Mouse (Mus musculus): ENCODE measurements around the gene Nps. TPM values are rescaled to one million over a fixed set of nuclear protein-coding genes. Genes with fewer than 3 reads are reported as not detected.

Nps gene
- polyA plus RNA-seq, 1 experiment from 2014 or later: 0.25 TPM

DNA sequence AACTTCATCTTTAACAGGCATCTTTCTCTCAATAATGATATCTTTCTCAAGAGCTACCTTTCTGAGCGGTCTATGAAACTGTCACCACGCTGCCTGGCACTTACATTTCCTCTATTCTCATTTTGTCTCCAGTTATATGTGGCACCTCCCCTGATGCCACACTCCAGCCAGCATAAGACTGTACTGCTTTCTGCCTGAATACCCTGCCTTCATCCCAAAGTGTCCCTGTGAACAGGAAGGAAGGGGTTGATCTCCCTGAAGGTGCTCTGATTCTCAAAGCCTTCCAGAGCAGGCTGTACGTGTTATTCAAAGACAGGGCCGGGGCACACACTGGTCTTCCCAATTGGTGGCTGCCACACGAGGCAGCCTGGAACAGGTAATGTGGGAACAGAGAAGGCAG lies 12.1 kb upstream of the Nps start:
- ATAC-seq (ENCODE audit: insufficient number of reproducible peaks, insufficient read depth, low FRiP score, low TSS enrichment, low read depth): no peak
- H3K4me1 ChIP-seq: no peaks in the 10 kb centered on the region
- H3K4me3 ChIP-seq: no peak overlapping the region
- H3K9me3 ChIP-seq: no peaks in the 10 kb centered on the region
- H3K4me2 ChIP-seq: no peak overlapping the region
- no peaks in the 10 kb centered on the region for H3K36me3 ChIP-seq
- 82% methylated on average over 5 of the region's 5 CpGs for WGBS
- no peak overlapping the region for H3K9ac ChIP-seq
- H3K27ac ChIP-seq: no peak overlapping the region
- no peaks in the 10 kb centered on the region for H3K27me3 ChIP-seq

DNA sequence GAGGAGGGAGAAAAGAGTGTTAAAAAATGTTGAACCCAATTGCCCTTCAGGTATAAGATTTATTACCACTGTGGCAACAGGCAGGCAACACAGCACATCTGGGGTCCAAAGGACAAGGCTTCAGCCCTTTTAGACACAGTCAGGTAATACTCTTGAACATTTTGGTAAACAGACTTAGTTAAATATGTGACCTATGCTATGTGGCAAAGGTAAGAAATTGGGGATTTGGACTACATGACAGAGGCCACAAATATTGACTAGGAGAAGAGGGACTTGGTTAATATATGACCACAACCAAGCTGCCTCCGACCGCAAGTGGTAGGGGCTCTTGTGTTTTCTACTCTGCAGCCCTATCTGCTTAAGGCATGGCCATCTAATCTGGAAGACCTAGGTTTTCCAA lies 5.3 kb upstream of the Nps start:
- Histone ChIP-seq H3K9me3 (0 out of 2 replicates have a peak, but pooled peaks cover 3% of the 10 kb centered on the region), H3K36me3 (no peaks in the 10 kb centered on the region), H3K9ac (no peak overlapping the region), H3K27ac (no peak overlapping the region), H3K27me3 (no peaks in the 10 kb centered on the region), H3K4me3 (no peak overlapping the region), H3K4me2 (no peak overlapping the region), H3K4me1 (no peaks in the 10 kb centered on the region)
- no peak for ATAC-seq (ENCODE audit: insufficient number of reproducible peaks, insufficient read depth, low FRiP score, low TSS enrichment, low read depth)
- 98% methylated on average over 2 of the region's 2 CpGs for WGBS

DNA sequence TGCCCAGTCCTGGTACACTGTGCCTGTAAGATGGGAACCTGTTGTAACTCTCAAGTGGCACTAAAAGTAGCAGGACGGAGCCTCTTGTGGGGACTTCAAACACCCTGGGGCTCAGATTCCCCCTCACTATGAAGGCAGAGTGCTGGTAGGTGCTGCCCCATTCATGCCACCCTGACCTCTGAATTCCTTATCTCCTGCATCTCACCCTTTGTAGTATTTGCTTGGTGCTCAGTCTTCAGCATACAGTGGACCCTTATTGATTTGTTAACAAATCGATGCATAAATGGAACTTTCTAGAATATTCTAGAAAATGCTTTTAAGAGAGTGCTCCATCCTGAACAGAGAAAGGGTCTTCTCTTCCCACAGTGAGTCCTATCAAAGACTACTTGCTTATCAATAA lies 4.1 kb upstream of the Nps start:
- no peak overlapping the region for H3K27ac ChIP-seq
- H3K9ac ChIP-seq: no peak overlapping the region
- WGBS: 92% methylated on average over 2 of the region's 2 CpGs
- H3K4me2 ChIP-seq: no peak overlapping the region
- H3K4me3 ChIP-seq: no peak overlapping the region
- no peaks in the 10 kb centered on the region for H3K4me1 ChIP-seq
- no peak for ATAC-seq (ENCODE audit: insufficient number of reproducible peaks, insufficient read depth, low FRiP score, low TSS enrichment, low read depth)
- H3K36me3 ChIP-seq: no peaks in the 10 kb centered on the region
- H3K9me3 ChIP-seq: 0 out of 2 replicates have a peak, but pooled peaks cover 3% of the 10 kb centered on the region
- no peaks in the 10 kb centered on the region for H3K27me3 ChIP-seq

DNA sequence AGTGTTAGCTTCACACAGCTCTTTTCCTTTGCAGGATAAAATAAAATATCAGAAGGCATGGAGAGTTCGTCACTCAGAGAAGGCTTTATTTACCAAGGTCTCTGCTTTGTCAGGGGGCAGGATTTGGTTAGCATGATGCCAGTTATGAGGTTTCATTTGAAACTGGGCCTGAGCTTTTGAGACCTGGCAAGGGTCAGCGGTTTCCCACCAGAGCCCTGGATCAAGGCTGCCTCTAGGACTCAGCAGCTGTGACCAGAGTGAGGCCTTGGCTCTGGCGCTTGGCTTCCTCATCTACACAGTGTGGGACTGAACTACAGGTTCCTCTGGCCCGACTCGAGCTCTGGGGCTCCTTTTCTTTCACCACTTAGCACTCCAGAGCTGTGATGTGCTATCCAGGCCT lies 12.5 kb downstream of the Nps start:
- H3K4me2 ChIP-seq: no peak overlapping the region
- no peak overlapping the region for H3K27ac ChIP-seq
- no peak overlapping the region for H3K4me3 ChIP-seq
- no peaks in the 10 kb centered on the region for H3K4me1 ChIP-seq
- H3K9me3 ChIP-seq: no peaks in the 10 kb centered on the region
- 84% methylated on average over 5 of the region's 5 CpGs for WGBS
- no peak overlapping the region for H3K9ac ChIP-seq
- no peaks in the 10 kb centered on the region for H3K36me3 ChIP-seq
- H3K27me3 ChIP-seq: no peaks in the 10 kb centered on the region
- ATAC-seq (ENCODE audit: insufficient number of reproducible peaks, insufficient read depth, low FRiP score, low TSS enrichment, low read depth): no peak

DNA sequence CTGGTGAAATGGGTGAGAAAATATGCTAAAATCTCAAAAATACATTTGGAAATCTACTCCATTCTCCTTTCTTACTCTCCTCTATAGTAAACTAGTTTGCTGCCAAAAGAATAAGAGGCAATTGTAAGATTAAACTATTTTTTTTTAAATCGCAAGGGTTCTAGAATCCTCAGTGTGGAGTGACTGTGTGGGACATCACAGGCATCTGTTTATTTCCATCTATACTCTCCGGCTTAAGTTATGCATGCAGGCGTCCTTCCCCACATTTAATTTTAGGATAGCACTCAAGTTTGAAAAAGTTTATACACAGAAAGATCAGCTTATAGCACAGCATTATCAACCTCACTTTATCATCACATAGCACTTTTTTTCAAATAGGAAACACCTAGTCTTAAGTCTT lies 24.7 kb downstream of the Nps start:
- 91% methylated on average over 3 of the region's 3 CpGs for WGBS
- no peak overlapping the region for H3K9ac ChIP-seq
- ATAC-seq (ENCODE audit: insufficient number of reproducible peaks, insufficient read depth, low FRiP score, low TSS enrichment, low read depth): no peak

DNA sequence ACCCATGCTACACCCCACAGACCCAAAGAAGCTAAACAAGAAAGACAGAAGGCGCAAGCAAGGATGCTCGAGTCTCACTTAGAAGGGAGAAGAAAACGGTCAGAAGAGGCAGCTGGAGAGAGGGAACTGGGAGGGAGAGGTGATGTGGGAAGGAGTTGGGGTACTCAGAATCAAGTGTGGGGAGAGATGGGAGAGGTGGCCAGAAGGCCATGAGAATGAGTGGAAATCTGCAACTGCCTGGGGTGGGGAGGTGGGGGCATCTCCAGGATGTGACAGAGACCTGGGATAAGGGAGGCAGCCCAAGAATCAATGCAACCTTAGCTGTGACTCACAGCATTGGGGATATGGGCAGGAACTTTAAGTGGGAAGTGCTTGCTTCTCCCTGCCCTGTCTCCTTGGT lies 31.5 kb downstream of the Nps start:
- Histone ChIP-seq H3K27ac (no peak overlapping the region), H3K36me3 (no peaks in the 10 kb centered on the region), H3K9ac (no peak overlapping the region), H3K4me3 (no peak overlapping the region), H3K9me3 (no peaks in the 10 kb centered on the region), H3K4me2 (no peak overlapping the region), H3K27me3 (no peaks in the 10 kb centered on the region), H3K4me1 (no peaks in the 10 kb centered on the region)
- no peak for ATAC-seq (ENCODE audit: insufficient number of reproducible peaks, insufficient read depth, low FRiP score, low TSS enrichment, low read depth)
- WGBS: 88% methylated on average over 3 of the region's 3 CpGs

More for the DNA sequence above, 24.7 kb downstream of the Nps start:
- Histone ChIP-seq H3K36me3 (no peaks in the 10 kb centered on the region), H3K27me3 (no peaks in the 10 kb centered on the region), H3K27ac (no peak overlapping the region), H3K4me3 (no peak overlapping the region), H3K4me1 (no peaks in the 10 kb centered on the region), H3K9me3 (no peaks in the 10 kb centered on the region), H3K4me2 (no peak overlapping the region)

DNA sequence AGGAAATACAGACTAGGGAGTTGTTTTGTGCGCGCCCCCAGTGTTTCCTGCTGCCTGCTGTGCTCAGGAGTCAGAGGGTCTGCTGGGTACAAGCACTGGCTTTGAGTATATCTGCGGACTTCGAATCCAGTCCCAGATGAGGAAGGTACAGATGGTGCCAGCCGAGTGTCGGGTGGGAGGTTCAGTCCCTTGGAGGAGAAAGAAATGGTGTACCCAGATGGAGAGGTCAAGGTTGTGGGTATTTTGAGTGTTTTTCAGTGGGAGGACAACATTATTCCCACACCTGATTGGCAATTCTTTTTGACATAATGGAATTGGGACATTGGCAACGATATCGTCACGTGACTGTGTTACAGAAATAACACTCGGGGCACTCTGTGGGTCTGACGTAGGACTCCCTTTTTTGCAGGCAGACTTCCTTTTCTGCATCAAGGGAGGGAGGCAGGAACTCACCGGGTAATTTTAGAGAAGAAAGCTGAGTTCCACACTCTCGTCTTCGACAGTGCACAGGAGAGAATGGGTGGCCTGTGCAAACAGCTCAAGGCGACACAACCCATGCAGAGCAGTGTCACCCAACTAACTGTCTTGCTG lies 33.2 kb downstream of the Nps start:
- Histone ChIP-seq H3K27me3 (no peaks in the 10 kb centered on the region), H3K4me1 (no peaks in the 10 kb centered on the region), H3K4me2 (no peak overlapping the region), H3K9ac (no peak overlapping the region), H3K27ac (no peak overlapping the region), H3K9me3 (no peaks in the 10 kb centered on the region), H3K4me3 (no peak overlapping the region), H3K36me3 (no peaks in the 10 kb centered on the region)
- ATAC-seq (ENCODE audit: insufficient number of reproducible peaks, insufficient read depth, low FRiP score, low TSS enrichment, low read depth): no peak
- WGBS: 82% methylated on average over 15 of the region's 15 CpGs

DNA sequence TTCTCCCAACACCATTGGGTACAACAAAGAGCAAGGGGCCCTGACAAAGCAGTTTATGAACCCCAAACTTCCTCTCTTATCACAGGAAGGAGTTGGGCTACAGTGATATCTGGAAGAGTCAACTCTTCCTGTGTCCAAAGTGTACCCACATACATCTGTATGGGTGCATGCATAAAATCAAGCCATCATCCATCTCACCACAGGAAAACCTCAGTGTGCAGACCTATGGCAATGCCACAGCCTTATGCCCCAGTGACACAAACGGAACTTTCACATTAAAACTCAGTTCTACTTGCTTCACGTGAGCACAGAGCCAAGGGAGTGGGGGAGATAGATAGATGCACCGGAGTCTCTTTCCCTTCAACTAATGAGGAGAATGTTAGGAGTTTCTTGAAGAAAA lies 36.0 kb downstream of the Nps start:
- H3K4me2 ChIP-seq: no peak overlapping the region
- no peaks in the 10 kb centered on the region for H3K4me1 ChIP-seq
- no peaks in the 10 kb centered on the region for H3K9me3 ChIP-seq
- ATAC-seq (ENCODE audit: insufficient number of reproducible peaks, insufficient read depth, low FRiP score, low TSS enrichment, low read depth): no peak
- no peak overlapping the region for H3K9ac ChIP-seq
- no peak overlapping the region for H3K27ac ChIP-seq
- H3K36me3 ChIP-seq: no peaks in the 10 kb centered on the region
- no peak overlapping the region for H3K4me3 ChIP-seq
- WGBS: 88% methylated on average over 3 of the region's 3 CpGs
- no peaks in the 10 kb centered on the region for H3K27me3 ChIP-seq

DNA sequence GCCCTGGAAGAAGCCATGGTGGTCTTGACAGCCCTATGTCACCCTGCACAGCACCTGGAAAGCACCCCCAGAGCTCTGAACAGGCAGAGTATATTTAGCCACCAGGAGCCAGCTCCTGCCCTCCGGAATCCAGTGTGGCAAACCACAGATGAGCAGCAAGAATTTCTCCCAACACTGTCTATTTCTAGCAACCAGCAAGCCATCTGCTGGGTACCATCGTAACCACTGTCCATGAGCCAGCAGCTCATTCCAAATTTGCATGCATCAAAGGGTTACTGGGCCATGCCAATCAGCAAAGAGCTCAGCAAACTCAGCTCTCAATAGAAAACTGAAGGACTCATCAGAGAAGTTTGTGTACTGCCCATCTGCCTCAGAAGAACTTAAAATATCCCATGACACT lies 46.0 kb downstream of the Nps start:
- 86% methylated on average over 2 of the region's 2 CpGs for WGBS
- H3K36me3 ChIP-seq: no peaks in the 10 kb centered on the region
- no peak for ATAC-seq (ENCODE audit: insufficient number of reproducible peaks, insufficient read depth, low FRiP score, low TSS enrichment, low read depth)
- H3K4me3 ChIP-seq: no peak overlapping the region
- no peaks in the 10 kb centered on the region for H3K9me3 ChIP-seq
- H3K27ac ChIP-seq: no peak overlapping the region
- H3K4me2 ChIP-seq: no peak overlapping the region
- no peak overlapping the region for H3K9ac ChIP-seq
- H3K27me3 ChIP-seq: no peaks in the 10 kb centered on the region
- no peaks in the 10 kb centered on the region for H3K4me1 ChIP-seq

Other genes starting within 250 kb of the Nps start
- gene Foxi2, start 151.6 kb downstream of the Nps start, polyA plus RNA-seq (2015; fragmentation: Nextera tagmentation; extraction: Ambion mirVana): 0.35 and 0.39 TPM in 2 replicates